Mouse (Mus musculus) stomach, postnatal 0 days (tissue): ENCODE results near the gene Ap1m2.

Experiments
- CTCF ChIP-seq: IDR thresholded peaks from 2 replicates; pipeline ENCODE4 v1.5.1; 2016; ENCODE audit warnings: antibody characterized with exemption, low read depth, mild to moderate bottlenecking, moderate library complexity
- EP300 ChIP-seq: optimal IDR thresholded peaks from 2 replicates; pipeline ENCODE3; 2016; ENCODE audit warnings: antibody characterized with exemption

DNA sequence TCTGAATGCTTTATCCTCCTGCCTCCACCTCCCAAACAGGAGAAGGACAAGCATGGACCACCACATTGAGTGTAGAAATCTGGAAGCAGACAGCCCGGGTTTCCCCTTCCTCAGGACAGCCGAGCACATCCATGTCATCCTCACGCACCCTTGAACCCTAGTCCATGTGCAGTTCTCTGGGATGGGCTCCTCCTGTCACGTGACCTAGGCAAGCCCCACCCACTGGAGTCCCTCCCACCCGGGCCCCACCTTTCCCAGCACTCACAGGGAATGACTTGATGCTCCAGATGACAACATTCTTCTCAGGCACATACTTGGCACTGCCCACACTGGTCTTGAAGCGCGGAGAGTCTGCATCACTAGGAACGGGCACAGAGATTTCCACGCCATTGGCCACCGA, 13.1 kb downstream of the Ap1m2 start:
- TF ChIP-seq CTCF (no peak), EP300 (no peak)
